In the genomic region with DNA sequence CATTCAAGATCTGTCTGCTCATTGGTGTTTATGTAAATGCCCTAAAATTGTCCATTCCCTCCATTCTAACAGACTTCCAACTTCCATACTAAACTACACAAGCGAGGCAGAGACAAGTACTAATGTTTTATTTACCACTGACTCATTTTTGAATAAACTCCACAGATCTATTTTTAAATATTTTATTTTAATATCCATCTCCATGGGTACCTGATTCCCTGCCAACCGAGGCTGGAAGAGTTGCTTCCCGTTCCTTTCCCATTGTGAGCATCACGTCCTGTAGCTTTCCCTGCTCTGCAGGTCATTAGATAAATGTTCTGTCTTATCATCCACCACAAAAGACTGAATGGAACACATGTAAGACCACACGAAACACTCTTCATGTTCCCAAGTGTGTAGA, we compare ENCODE assay signal across 24 mouse cellular contexts.
DNase-seq lines count a peak whose midpoint lies in the region; ATAC-seq and TF ChIP-seq lines count a peak whose summit lies in the region.
"Had no signal": no experiment of that assay in that cellular context is flagged by ENCODE, and none has a peak within 500 bp of the region (broad histone marks: within the 10 kb centered on the region; RNA-seq: fewer than 3 reads in every experiment).

No protein-coding gene starts in this region.

- H3K4me1 ChIP-seq in midbrain, embryonic 11.5 days (ENCODE audit: control insufficient read depth, insufficient read depth, low read length), result no peaks in the 10 kb centered on the region
- H3K4me1 ChIP-seq in midbrain, embryonic 10.5 days, result peaks cover 3% of the 10 kb centered on the region; the same call in 1 of the 2 replicates
- H3K4me1 ChIP-seq in intestine, embryonic 15.5 days (replicated peaks), result peaks cover 4% of the 10 kb centered on the region; the same call in 1 of the 2 replicates
- H3K4me1 ChIP-seq: liver, embryonic 15.5 days; midbrain, embryonic 12.5 days; neural tube, embryonic 12.5 days had no signal

- intact Hi-C loops in gastrocnemius, adult 2 months (cut with DNase I), result no loop called here

- TF ChIP-seq CTCF in gastrocnemius, adult 2 months (IDR thresholded peaks at IDR 0.05), result no peak
- TF ChIP-seq CTCF in layer of hippocampus, adult 2 months (conservative IDR thresholded peaks at IDR 0.05), result no peak

- no peak for DNase-seq in gastrocnemius, adult 2 months
- DNase-seq in gastrocnemius, postnatal 25 days, result no peak
- peak; percentile 23 to 28 for DNase-seq in layer of hippocampus, adult 2 months (ENCODE audit: low spot score in 2 of 2)
- no peak for DNase-seq in layer of hippocampus, postnatal 25 days (ENCODE audit: extremely low spot score in 1 of 2, low spot score in 1 of 2)
- peak; percentile 39 for DNase-seq in midbrain, embryonic 11.5 days (ENCODE audit: low spot score, missing footprints)
- no peak for DNase-seq in midbrain, embryonic 10.5 days (ENCODE audit: low spot score)
- peak; percentile 34 for DNase-seq in layer of hippocampus, adult 9-11 months
- DNase-seq: adrenal gland, postnatal 14 days; heart, adult 2 months; kidney, adult 8-10 months; kidney, postnatal 10 days; right cerebral cortex, adult 18-20 months; right cerebral cortex, postnatal 4 days; thymus, postnatal 4 days had no signal

- 86% methylated on average over 5 of the region's 5 CpGs for WGBS in midbrain, embryonic 11.5 days
- WGBS in midbrain, embryonic 10.5 days, result 87% methylated on average over 5 of the region's 5 CpGs
- 53% methylated on average over 5 of the region's 5 CpGs for WGBS in intestine, embryonic 15.5 days

- H3K9ac ChIP-seq in midbrain, embryonic 11.5 days (ENCODE audit: low read length), result no peak overlapping the region
- no peak overlapping the region for H3K9ac ChIP-seq in intestine, embryonic 15.5 days
- H3K9ac ChIP-seq: heart, embryonic 13.5 days; hindbrain, embryonic 15.5 days; limb, embryonic 12.5 days; liver, embryonic 15.5 days; lung, embryonic 15.5 days; midbrain, embryonic 12.5 days; neural tube, embryonic 12.5 days had no signal

- no peaks in the 10 kb centered on the region for H3K27me3 ChIP-seq in midbrain, embryonic 11.5 days (ENCODE audit: control insufficient read depth, insufficient read depth, low read length)
- no peaks in the 10 kb centered on the region for H3K27me3 ChIP-seq in midbrain, embryonic 10.5 days (ENCODE audit: low read depth, poor library complexity, severe bottlenecking)
- H3K27me3 ChIP-seq in intestine, embryonic 15.5 days (replicated peaks), result no peaks in the 10 kb centered on the region
- H3K27me3 ChIP-seq: heart, embryonic 13.5 days; hindbrain, embryonic 15.5 days; limb, embryonic 12.5 days; liver, embryonic 15.5 days; lung, embryonic 15.5 days; midbrain, embryonic 12.5 days; neural tube, embryonic 12.5 days had no signal

- ATAC-seq in midbrain, embryonic 11.5 days (ENCODE audit: low FRiP score), result no peak
- ATAC-seq in intestine, embryonic 15.5 days, result no peak
- ATAC-seq: forebrain, embryonic 14.5 days had no signal

- no peak overlapping the region for H3K4me2 ChIP-seq in midbrain, embryonic 11.5 days
- H3K4me2 ChIP-seq in intestine, embryonic 15.5 days (replicated peaks), result no peak overlapping the region
- H3K4me2 ChIP-seq: heart, embryonic 13.5 days; hindbrain, embryonic 15.5 days; limb, embryonic 12.5 days; liver, embryonic 15.5 days; lung, embryonic 15.5 days; midbrain, embryonic 12.5 days; neural tube, embryonic 12.5 days had no signal

- H3K36me3 ChIP-seq in midbrain, embryonic 11.5 days (ENCODE audit: control insufficient read depth, insufficient read depth, low read length), result no peaks in the 10 kb centered on the region
- H3K36me3 ChIP-seq in midbrain, embryonic 10.5 days, result no peaks in the 10 kb centered on the region
- no peaks in the 10 kb centered on the region for H3K36me3 ChIP-seq in intestine, embryonic 15.5 days
- H3K36me3 ChIP-seq: hindbrain, embryonic 15.5 days; liver, embryonic 15.5 days; lung, embryonic 15.5 days; midbrain, embryonic 12.5 days; neural tube, embryonic 12.5 days had no signal

- peak overlapping the region; percentile 58 for H3K27ac ChIP-seq in gastrocnemius, adult 2 months
- H3K27ac ChIP-seq in layer of hippocampus, adult 2 months, result peak overlapping the region; percentile 77
- H3K27ac ChIP-seq in midbrain, embryonic 11.5 days (ENCODE audit: low read depth, low read length), result no peak overlapping the region
- H3K27ac ChIP-seq in midbrain, embryonic 10.5 days (replicated peaks), result no peak overlapping the region
- H3K27ac ChIP-seq in intestine, embryonic 15.5 days, result no peak overlapping the region
- H3K27ac ChIP-seq: heart, adult 2 months; heart, embryonic 13.5 days; hindbrain, embryonic 15.5 days; limb, embryonic 12.5 days; liver, embryonic 15.5 days; lung, embryonic 15.5 days; midbrain, embryonic 12.5 days; neural tube, embryonic 12.5 days had no signal

- H3K4me3 ChIP-seq in gastrocnemius, adult 2 months, result no peak overlapping the region
- no peak overlapping the region for H3K4me3 ChIP-seq in layer of hippocampus, adult 2 months
- H3K4me3 ChIP-seq in midbrain, embryonic 11.5 days (ENCODE audit: low read depth, low read length), result no peak overlapping the region
- H3K4me3 ChIP-seq in midbrain, embryonic 10.5 days, result no peak overlapping the region
- H3K4me3 ChIP-seq in intestine, embryonic 15.5 days (replicated peaks), result no peak overlapping the region
- H3K4me3 ChIP-seq: heart, adult 2 months; heart, embryonic 13.5 days; hindbrain, embryonic 15.5 days; limb, embryonic 12.5 days; liver, embryonic 15.5 days; lung, embryonic 15.5 days; midbrain, embryonic 12.5 days; myocyte; neural tube, embryonic 12.5 days had no signal

- H3K9me3 ChIP-seq in midbrain, embryonic 11.5 days (ENCODE audit: control insufficient read depth, low read length), result no peaks in the 10 kb centered on the region
- no peaks in the 10 kb centered on the region for H3K9me3 ChIP-seq in midbrain, embryonic 10.5 days (replicated peaks)
- H3K9me3 ChIP-seq in intestine, embryonic 15.5 days, result no peaks in the 10 kb centered on the region
- H3K9me3 ChIP-seq: heart, embryonic 13.5 days; hindbrain, embryonic 15.5 days; limb, embryonic 12.5 days; liver, embryonic 15.5 days; lung, embryonic 15.5 days; midbrain, embryonic 12.5 days; neural tube, embryonic 12.5 days had no signal

Comparison
In these comparisons a context has a peak if more than half of its experiments do, and no peak if none do; other contexts are left out.
1. DNase-seq: peak in layer of hippocampus, adult 2 months (2 of 2), midbrain, embryonic 11.5 days (single experiment) and layer of hippocampus, adult 9-11 months (single experiment); none in gastrocnemius, adult 2 months (single experiment), gastrocnemius, postnatal 25 days (single experiment), layer of hippocampus, postnatal 25 days (0 of 2) and midbrain, embryonic 10.5 days (single experiment).
2. H3K27ac ChIP-seq: peak in gastrocnemius, adult 2 months (single experiment) and layer of hippocampus, adult 2 months (single experiment); none in midbrain, embryonic 11.5 days (single experiment), midbrain, embryonic 10.5 days (single experiment) and intestine, embryonic 15.5 days (single experiment).